Mouse (Mus musculus) heart, postnatal 0 days (tissue): ENCODE measurements at regions not wholly inside any gene's neighbourhood (a gene's known extent, or its start where the extent isn't known, plus 50 kb on each side); places are given as distances from the start of the nearest gene placed in this dataset.

Source experiments
- CTCF ChIP-seq: IDR thresholded peaks from 2 replicates; pipeline ENCODE4 v1.5.1; 2016; ENCODE audit warnings: antibody characterized with exemption, control low read depth, low read depth
- EP300 ChIP-seq: IDR thresholded peaks from 2 replicates; pipeline ENCODE4 v1.6.1; 2016; ENCODE audit warnings: antibody characterized with exemption, low read depth

GRCm38 (mm10) chr12:106458215-106458614 is 448.2 kb downstream of the Vrk1 start:
- TF ChIP-seq CTCF: no peak
- TF ChIP-seq EP300: no peak
